Mouse (Mus musculus) WW6 (cell line): ENCODE results near the gene Olfr557.

Experiments used
- DNase-seq: peaks from one replicate; pipeline ENCODE4 v3.0.0-alpha.2; 2013; ENCODE audit warnings: low read depth, low spot score

Gene Olfr557

GRCm38 (mm10) chr7:102695358-102696125 is at the start of gene Olfr557:
Gene Olfr557, plus strand, starts transcription at chr7:102695910.
- no peak for DNase-seq

- DNase-seq = no peak
These were observed 37.2 kb upstream of the Olfr557 start, which contains the start of gene Olfr555 for GRCm38 (mm10) chr7:102658523-102658922. Gene Olfr555, plus strand, starts transcription at chr7:102658823.

GRCm38 (mm10) chr7:102664599-102664998 is 31.1 kb upstream of the Olfr557 start, which contains the start of gene Olfr556:
Gene Olfr556, plus strand, starts transcription at chr7:102664899.
- no peak for DNase-seq

GRCm38 (mm10) chr7:102665378-102665777 is 30.3 kb upstream of the Olfr557 start:
- DNase-seq = no peak

GRCm38 (mm10) chr7:102676225-102676624 is 19.5 kb upstream of the Olfr557 start:
- DNase-seq = no peak

GRCm38 (mm10) chr7:102681916-102682315 is 13.8 kb upstream of the Olfr557 start:
- no peak for DNase-seq

GRCm38 (mm10) chr7:102686944-102687501 is 8.7 kb upstream of the Olfr557 start, which contains the start of gene Trim68:
Gene Trim68, minus strand, starts transcription at chr7:102687327.
- peak; percentile 67 for DNase-seq

- no peak for DNase-seq
These were observed 2.8 kb downstream of the Olfr557 start for GRCm38 (mm10) chr7:102698461-102698860.

- no peak for DNase-seq
These were observed 6.2 kb downstream of the Olfr557 start, which contains the start of gene Olfr558 for GRCm38 (mm10) chr7:102701915-102702314. Gene Olfr558, plus strand, starts transcription at chr7:102702215.

GRCm38 (mm10) chr7:102718970-102719369 is 23.3 kb downstream of the Olfr557 start, which contains the start of gene Olfr33:
Gene Olfr33, minus strand, starts transcription at chr7:102719070.
- no peak for DNase-seq

GRCm38 (mm10) chr7:102727391-102727790 is 31.7 kb downstream of the Olfr557 start, which contains the start of gene Olfr559:
Gene Olfr559, minus strand, starts transcription at chr7:102727491.
- no peak for DNase-seq

- no peak for DNase-seq
These were observed 38.1 kb downstream of the Olfr557 start for GRCm38 (mm10) chr7:102733793-102734192.

GRCm38 (mm10) chr7:102737705-102738104 is 42.0 kb downstream of the Olfr557 start:
- no peak for DNase-seq
